Mouse (Mus musculus) hematopoietic stem cell, adult 5-6 weeks (primary cell): Measurements from ENCODE around the gene Tcl1. TPM values are rescaled to one million over a fixed set of nuclear protein-coding genes. Genes with fewer than 3 reads are reported as not detected.
A peak's percentile ranks its signal among the peaks of the same experiment; 100 is the strongest.
"Not testable (repeated sequence)": the region's sequence is repeated elsewhere in the genome, so short reads cannot be mapped to it uniquely, and the experiment has no call there.

ENCODE experiments used
- ATAC-seq, 2 experiments: fragments of 125-278 bp in 1 of 2; replicated peaks in 1 of 2; 2 replicates each; pipeline ENCODE4 v1.8.0; 2016 to 2017; ENCODE audit warnings: inconsistent platforms in 2 of 2, mild to moderate bottlenecking in 2 of 2, moderate number of reproducible peaks in 2 of 2, low read depth in 1 of 2, moderate TSS enrichment in 1 of 2; ENCODE audit not compliant: low FRiP score in 2 of 2, poor library complexity in 2 of 2, severe bottlenecking in 2 of 2, insufficient read depth in 1 of 2, low TSS enrichment in 1 of 2
- total RNA-seq: library from RNA; stranded (forward); fragments of 172-1452, 232-1000 nt; gene quantifications from 2 replicates; pipeline ENCODE4 v1.2.3, GENCODE M21; 2017

The Tcl1 gene
- total RNA-seq, 1 experiment from 2014 or later: not detected

DNA sequence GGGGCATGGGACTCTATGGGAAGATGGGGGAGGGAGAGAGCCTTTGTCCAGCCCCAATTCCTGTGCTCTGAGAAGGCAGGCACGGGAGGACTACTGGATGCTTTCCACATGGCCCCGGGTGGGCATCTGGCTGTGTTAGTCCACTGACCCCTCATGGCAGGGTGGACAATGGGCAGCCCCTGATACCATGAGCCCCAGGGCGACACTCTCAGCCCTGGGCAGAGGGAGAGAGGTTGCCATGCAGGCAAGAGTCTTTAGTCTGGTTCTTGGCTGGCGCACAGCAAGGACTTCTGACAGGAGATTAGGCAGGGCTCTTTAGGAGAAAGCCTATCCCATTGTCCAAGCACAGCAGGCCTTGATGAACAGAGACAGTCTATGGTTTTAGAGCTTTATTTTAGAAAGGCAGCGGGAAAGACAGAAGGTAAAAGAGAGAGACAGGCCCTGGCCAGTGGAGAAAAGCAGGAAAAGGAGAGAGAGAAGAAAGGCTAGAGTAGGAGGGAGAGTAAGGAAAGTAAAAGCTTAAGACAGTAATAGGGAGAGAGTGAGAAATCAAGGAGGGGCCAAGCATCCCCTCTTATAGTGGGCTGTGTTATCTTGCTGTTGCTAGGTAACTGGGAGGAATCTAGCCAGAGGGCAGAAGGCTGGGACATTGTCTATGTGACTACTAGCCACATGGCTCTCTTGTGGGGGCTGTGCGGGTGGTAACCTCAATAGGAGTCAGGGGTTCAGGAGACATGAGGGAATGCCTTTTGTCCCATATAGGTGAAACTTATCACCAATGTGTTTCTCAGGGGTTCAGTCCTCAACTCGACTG, 22.7 kb downstream of the Tcl1 start:
- ATAC-seq: not testable (repeated sequence)

DNA sequence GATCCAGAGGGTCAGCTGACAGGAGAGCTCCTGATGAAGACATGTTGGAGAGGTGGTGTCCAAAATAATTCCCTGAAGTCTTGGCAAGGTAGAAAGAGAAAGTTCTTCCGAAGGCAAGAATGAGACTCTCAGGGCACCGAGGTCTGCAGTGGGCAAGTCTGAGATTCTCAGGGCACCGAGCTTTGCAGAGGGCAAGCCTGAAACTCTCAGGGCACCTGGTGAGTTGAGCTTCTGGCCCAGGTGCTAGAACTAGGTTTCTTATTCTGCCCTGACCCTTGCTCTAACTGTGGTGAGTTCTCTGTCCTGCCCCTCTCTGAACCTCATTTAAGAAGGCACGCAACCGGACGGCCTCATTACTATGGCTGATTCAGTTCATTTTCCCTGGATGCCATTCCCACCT, 31.9 kb downstream of the Tcl1 start, which contains the start of gene Tcl1b3:
TSS of gene Tcl1b3 (plus strand) at position 301 of the 400 bp plus-strand sequence.
- not testable (repeated sequence) for ATAC-seq

DNA sequence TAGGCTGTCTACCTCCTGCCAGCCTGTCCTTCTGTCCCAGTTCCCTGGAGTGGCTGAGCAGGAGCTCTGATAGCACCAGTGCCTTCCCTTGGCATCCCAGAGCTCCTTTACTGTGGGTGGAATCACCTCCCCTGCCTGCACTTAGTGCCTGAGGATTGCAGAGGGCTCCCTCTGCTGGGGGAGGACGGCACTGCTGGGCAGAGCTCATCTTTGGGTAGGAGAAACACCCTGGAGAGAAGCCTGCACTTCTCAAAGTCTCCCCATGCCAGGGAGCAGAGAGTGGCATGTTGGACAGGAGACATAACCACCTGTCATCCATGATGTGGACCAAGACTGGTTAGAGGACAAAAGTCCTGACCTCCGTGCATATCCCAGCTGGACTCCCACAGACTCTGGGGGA, 33.6 kb downstream of the Tcl1 start:
- peak; percentile 76 to 85; a peak in 3 of 4 replicates for ATAC-seq

DNA sequence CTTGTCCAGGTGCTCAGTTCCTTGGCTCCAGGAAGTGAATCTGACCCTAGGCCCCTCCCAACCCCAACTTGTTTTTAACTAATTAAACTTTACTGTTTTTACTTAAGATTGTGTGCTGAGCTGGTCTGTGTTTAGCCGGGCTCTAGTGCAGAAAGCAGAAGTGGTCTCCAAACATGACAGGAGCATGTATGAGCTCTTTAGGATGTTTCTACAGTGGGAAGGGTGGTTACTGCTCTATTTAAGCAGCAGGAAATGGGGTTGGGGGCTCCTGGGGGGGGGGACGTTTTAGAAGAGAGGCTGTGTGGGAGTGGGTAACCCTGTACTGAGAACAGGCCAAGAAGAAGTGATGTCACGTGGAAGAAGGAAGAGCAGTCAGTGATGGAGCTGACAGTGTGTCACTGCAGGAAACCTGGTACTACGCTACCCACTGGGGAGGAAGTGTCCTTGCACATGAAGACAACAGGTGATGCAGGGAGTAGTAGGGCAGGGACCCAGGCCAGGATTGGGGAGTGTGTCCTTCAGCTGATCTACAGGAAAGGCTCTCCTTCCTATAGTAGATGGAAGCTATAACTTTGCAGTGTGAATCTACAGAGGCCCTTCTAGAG, 41.5 kb downstream of the Tcl1 start:
- ATAC-seq: peak; percentile 79 to 83

DNA sequence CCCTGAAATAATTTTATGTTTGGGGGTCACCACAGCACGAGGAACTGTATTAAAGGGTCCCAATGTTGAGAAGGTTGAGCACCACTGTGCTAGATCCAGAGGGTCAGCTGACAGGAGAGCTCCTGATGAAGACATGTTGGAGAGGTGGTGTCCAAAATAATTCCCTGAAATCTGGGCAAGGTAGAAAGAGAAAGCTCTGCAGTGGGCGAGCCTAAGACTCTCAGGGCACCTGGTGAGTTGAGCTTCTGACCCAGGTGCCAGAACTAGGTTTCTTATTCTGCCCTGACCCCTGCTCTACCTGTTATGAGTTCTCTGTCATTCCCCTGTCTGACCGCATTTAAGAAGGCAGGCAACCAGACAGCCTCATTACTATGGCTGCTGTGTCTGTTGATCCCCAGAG, 46.5 kb downstream of the Tcl1 start, which contains the start of gene Tcl1b5:
TSS of gene Tcl1b5 (plus strand) at position 301 of the 400 bp plus-strand sequence.
- not testable (repeated sequence) for ATAC-seq

DNA sequence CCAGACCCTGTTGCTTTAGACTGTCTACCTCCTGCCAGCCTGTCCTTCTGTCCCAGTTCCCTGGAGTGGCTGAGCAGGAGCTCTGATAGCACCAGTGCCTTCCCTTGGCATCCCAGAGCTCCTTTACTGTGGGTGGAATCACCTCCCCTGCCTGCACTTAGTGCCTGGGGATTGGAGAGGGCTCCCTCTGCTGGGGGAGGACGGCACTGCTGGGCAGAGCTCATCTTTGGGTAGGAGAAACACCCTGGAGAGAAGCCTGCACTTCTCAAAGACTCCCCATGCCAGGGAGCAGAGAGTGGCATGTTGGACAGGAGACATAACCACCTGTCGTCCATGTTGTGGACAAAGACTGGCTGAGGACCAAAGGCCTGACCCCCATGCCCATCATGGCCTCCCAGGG, 48.3 kb downstream of the Tcl1 start:
- peak; percentile 79 to 85 for ATAC-seq

DNA sequence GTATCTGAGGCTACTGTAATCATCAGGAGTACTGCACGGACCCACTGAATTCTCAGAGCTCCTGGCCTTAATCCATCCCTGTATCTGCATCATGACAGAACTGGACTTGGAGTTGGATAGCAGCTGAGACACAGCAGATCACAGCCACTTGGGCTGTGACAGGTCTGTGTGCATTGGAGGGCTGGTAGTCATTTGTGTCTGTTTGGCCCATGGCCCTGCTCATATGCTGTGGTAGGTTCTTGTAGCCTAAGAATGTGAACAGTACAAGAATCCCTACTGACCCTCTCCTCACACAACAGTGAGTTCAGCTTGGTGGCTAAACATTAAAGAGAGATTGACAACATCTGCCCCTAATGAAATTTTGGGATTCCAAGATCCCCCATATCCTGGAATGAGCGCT, 49.2 kb downstream of the Tcl1 start:
- ATAC-seq: no peak

Other genes starting within 250 kb of the Tcl1 start
- 33.1 TPM in 2 replicates for gene Syne3, start 213.0 kb downstream of the Tcl1 start, total RNA-seq
- gene Glrx5, start 190.1 kb downstream of the Tcl1 start, total RNA-seq: 24.0 and 26.5 TPM in 2 replicates
- gene Tcl1b2, start 76.8 kb downstream of the Tcl1 start, total RNA-seq: not detected in 2 replicates
- gene Tcl1b1, start 63.1 kb downstream of the Tcl1 start, total RNA-seq: not detected in 2 replicates
- gene Tcl1b5, start 46.4 kb downstream of the Tcl1 start, total RNA-seq: not detected in 2 replicates
- not detected in 2 replicates for gene Tcl1b3, start 31.8 kb downstream of the Tcl1 start, total RNA-seq
- not detected in 2 replicates for gene Tcl1b4, start 20.8 kb downstream of the Tcl1 start, total RNA-seq
- not detected in 2 replicates for gene Tunar, start 111.1 kb upstream of the Tcl1 start, total RNA-seq
- 0.19 TPM in 1 of 2 replicates, not detected in the other for gene D430019H16Rik, start 231.1 kb upstream of the Tcl1 start, total RNA-seq